Mouse (Mus musculus) C2C12 (cell line): ENCODE results near the gene Fgf10.

Source experiments
- CTCF ChIP-seq: IDR thresholded peaks from one replicate; pipeline ENCODE4 v1.5.1; 2011; ENCODE audit not compliant: control insufficient read depth, insufficient read depth, insufficient read length
- MAX ChIP-seq: IDR thresholded peaks from one replicate; pipeline ENCODE4 v1.6.1; 2011; ENCODE audit warnings: mild to moderate bottlenecking, control low read depth
- MYOD1 ChIP-seq: IDR thresholded peaks from one replicate; pipeline ENCODE4 v1.6.1; 2011; ENCODE audit warnings: low read depth; ENCODE audit not compliant: control insufficient read depth, insufficient read length
- MYOG ChIP-seq: IDR thresholded peaks from one replicate; pipeline ENCODE4 v1.6.1; 2011; ENCODE audit not compliant: control insufficient read depth, insufficient read length; ENCODE audit errors: extremely low read depth
- USF1 ChIP-seq: IDR thresholded peaks from one replicate; pipeline ENCODE4 v1.6.1; 2011; ENCODE audit warnings: low read depth, mild to moderate bottlenecking, control low read depth, moderate library complexity

DNA sequence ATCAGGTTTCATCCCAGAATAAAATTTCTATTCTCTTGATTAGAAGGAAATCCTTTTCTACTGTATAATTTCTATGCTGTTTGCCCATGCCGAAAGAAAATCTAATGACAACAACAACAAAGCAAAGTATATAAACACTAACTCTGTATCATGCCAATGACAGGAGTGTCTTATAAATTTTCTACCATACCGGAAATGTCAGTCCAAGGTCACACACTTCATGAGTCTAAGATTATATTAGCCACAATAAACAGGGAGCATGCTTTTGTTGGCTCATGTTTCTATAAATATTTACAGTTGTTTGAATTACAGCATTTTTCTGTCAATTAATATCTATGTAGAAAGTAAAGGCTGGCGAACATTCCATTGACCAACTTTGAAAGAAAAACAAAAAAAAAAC, 9.6 kb downstream of the Fgf10 start:
- TF ChIP-seq CTCF, result no peak
- no peak for TF ChIP-seq USF1
- TF ChIP-seq MYOG, result no peak
- TF ChIP-seq MAX, result no peak
- TF ChIP-seq MYOD1, result no peak
